Mouse (Mus musculus) lung, postnatal 36 days (tissue): ENCODE measurements around the gene Tmem186.

Experiments used
- DNase-seq: peaks from one replicate; pipeline ENCODE4 v3.0.0; 2022; ENCODE audit warnings: mixed read lengths

Gene Tmem186

DNA sequence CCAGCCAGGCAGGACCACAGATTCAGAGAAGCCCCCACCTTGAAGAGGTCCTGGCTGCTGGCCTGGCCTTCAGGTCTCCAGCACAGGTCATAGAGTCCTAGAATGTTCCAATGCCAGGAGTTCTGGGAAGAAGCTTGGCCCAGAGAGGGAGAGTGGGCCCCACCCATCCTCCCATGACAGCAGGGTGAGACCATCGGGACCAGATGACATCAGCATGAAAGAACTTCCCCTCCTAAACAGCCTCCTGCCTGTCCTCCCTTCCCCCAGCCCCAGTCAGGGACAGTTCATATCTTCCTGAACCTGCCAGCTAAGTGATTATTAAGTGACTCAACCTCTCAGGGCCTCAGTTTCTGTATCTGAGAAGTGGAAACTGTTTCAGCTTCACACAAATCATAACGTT lies 28.9 kb upstream of the Tmem186 start:
- DNase-seq = peak; percentile 89

DNA sequence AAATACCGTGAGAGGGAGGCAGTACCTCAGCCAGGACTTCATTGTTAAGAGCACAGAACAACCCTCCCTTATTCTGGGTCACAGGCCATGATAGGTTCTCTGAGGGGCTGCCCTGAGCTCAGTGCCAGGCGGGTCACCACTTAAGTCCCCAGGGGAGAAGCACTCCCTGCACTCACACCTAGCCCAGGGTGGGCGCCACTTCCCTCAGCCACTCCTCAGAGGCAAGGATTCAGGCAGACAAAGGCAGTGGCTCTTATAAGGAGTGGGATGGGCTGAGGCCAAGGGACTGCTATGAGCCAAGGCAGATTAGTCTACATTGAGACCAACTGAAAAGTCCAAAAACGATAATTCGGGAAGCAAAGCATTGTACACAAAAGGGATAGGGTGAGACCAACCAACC lies 27.9 kb upstream of the Tmem186 start:
- DNase-seq = peak; percentile 49

DNA sequence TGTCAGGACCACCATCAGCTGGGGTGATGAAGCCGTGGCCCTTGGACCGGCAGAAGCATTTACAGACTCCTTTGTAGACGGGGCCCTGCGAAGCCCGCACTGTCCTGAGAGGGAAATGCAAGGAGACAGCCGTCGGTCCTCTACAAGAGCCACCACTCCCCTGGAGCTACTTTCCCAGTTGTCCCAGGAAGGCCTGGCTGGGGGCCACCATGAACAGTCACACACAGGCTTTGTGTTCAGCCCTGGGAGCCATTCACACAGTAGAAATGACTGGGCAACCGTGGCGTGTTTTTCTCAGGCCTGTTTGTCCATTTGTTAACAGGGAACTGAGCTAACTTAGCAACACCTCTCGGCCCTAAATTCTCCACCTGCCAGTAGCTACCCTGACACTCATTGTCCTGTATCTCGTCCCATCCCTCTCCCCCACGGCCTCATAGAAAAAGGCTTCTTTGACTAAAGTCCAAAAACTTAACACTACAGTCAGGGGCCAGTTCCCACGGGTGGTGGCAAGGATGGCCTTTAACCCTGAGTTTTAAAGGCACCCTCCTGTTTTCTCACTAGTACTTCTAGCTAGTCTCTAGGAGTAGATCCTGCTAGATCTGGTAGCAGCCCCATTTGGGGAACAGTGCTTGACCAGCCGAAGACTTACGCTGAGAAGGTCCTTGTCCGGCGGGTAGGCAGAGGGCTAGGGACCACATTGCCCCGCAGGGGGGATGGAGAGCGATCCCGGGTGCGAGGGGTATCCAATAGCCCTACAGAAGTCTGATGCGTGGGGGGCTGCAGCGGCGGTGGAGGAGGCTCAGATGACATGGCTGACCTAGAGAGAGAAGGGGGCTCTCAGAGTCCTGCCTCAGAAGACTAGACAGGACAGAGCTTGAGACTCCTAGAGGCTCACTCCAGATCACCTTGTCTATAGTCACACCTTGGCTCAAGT lies 26.4 kb upstream of the Tmem186 start:
- DNase-seq = peak; percentile 30

DNA sequence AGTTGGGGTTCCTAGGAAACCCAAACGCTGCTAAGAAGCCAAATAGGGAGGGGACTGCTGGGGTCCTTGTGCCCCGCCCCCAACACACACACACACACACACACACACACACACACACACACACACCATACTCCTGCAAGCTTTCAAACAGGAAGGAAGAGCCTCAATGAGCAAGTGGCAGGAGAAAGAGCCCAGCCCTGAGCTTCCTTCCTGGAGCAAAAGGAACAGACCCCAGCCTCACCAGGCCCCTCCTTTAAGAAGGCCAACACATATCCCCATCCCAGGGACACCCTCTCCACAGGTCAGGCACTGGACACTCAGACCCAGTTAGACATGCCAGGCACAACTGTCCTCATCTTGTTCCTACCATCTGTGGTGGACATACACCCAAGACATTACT lies 25.5 kb upstream of the Tmem186 start:
- DNase-seq = peak; percentile 51

DNA sequence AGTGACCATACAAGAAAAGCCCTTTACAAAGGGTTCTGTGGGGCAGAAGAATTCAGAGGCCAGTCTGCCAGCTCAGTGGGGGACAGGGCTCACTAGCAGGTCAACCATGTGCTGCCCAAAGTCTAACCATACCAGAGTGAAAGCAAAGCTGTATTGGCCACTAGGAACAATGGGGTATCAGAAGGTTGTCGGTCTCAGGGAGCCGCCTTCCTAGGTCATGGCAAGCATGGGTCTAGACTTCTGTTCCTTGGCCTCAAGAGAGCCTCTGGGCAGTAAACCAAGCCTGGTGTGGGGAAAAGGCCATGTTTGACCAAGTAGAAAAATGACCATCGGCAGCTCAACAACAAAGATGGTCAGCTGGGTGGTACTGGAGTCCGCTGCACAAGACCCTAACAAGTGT lies 21.3 kb upstream of the Tmem186 start:
- DNase-seq = no peak

DNA sequence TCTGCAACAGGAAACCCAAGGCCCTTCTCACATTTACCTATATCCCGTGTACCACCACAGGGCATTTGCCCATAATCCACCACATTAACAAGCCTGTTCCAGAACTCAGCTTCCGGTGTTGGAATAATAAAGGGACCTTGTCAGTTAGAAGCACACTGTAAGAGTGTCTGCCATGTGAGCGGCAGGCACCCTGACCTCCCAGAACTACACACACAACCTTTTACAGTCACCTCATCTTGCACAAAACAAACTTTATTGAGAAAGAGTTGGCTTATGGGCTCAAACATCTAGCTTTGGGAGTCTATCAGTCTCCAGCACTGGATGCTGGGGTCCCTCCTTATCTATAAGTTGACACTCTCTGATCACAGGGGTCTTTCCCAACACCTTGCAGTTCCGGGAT lies 20.8 kb upstream of the Tmem186 start:
- DNase-seq = no peak

DNA sequence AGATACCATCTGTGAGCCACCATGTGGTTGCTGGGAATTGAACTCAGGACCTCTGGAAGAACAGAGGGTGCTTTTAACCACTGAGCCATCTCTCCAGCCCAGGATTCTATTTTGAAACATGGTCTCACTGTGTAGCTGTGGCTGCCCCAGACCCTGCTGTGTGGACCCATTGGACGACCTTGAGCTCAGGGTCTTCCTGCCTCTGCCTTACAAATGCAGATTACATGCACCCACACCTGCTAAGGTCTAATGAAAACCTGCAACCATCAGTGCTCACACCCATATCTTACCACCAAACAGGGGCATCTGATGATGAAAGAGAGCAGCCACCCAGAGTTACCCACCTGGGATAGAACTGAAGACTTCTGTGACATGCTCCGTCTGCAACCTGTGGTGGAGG lies 18.7 kb upstream of the Tmem186 start:
- DNase-seq = no peak

DNA sequence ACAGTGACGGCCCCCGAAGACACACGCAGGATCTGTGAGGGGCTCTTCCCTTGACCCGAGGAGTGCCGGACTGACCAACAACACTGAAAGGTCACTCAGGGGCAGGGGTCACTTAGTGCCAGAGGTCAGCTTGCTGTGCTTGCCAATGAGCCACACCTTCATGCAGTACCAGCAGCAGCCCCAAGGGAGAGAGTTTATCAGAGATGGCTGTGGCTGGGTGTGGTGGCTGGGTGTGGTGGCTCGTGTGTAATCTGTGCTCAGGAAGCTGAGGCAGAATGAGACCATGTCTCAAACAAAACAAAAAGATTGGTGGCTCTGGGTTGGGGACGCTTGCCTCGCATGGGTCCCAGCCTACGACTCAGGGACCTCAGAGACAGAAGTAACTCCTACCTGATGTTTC lies 18.1 kb upstream of the Tmem186 start:
- peak; percentile 51 for DNase-seq

DNA sequence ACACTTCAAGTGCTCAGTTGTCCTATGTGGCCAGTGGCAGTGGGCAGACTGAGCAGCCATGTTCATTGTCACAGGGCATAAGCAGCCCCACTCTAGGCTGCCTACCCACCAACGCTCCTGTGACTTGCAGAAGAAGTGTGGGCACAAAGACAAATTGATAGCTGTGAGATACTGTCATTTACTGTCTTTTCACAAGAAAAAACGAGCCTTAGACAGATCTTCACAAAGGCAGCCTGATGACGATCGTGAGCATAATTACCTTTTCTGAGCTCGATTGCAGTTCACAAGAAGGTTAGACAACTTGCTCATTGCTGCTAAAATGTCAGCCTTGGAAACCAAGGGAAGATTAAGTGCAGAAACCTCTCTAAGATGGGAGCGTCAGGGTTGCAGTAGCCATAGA lies 17.6 kb upstream of the Tmem186 start:
- DNase-seq = no peak

DNA sequence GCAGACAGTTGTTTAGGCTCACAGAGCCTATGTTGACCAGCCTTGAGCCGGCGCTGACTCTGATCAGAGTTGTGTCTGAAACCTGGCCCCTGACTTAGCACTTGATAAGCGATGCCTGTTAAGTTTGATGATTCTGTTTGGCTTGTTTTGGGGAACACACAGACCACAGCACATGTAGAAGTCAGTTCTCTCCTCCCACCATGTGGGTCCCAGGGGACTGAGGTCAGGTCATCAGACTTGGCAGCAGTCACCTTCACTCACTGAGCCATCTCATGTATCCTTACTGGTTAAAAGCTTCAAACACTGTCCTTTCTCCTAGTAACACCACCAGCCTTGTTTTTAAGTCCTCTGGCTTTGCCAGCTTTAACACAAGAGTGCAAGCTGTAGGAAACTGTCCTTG lies 12.5 kb upstream of the Tmem186 start:
- no peak for DNase-seq

DNA sequence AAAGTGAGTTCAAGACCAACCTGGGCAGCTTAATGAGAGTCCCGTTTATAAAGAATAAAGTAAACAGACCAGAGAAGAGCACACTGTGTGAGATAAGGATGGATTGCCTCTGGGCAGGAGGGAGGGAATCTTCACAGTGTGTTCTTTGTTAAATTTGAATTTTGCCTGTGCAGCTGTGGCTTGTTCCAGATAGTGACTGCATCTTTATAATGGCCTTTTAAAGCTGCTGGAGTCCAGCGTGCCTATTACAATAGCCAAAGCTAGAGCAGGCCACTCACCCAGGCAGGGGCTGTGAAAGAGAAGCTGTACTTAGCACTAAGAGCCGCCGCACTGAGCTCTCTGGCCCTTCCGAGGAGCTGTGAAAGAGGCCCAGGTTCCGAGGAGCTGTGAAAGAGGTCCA lies 8.0 kb upstream of the Tmem186 start:
- no peak for DNase-seq

DNA sequence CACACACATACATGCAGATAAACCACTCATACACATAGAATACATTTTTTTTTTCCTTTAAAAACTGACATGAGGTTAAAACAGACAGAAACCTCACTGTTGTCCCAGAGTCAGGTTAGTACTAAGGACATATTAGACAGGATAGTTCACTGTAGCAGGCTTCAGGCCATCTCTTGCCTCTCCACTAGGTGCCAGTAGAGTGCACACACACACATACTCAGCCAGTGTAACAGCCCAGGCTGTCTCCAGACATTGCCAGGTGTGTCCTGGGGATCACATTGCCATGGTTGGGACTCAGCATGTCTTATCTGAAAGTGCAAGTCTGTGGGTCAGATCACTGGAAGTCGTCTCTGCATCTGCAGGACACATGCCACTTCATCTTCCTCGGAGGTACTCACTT lies 6.3 kb upstream of the Tmem186 start:
- DNase-seq = peak; percentile 78

DNA sequence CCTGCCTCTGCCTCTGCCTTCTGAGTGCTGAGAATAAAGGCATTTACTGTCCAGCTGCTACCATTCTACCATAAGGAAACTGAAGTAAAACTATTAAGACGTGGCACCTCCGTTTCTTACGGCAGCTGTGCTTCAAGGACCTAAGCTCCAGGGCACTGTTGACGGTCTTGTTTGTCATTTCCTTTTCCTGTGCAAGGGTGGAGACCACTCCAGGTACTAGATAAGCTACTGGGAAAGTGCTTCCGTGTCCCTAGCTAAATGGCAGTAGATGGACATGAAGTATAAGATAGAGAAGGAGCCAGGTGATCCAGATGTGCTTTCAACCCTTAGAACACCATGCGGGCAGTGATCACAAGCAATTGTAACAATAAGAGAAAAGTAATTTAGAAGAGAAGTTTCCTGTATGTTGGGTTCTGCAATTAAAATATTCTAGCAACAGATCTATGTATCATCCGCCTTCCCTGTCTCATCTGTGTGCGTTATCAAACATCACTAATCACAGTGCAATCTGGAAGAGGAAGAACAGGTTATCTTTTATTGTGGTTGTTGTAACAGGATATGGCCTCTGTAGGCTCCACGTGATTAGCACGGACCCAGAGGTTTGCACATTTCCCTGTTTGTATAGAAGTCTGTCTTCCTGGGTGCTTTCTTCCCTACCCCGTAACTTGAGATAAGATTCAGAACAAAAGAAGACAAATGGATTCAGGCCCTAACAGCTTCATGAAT lies 2.1 kb upstream of the Tmem186 start:
- peak; percentile 11 for DNase-seq

DNA sequence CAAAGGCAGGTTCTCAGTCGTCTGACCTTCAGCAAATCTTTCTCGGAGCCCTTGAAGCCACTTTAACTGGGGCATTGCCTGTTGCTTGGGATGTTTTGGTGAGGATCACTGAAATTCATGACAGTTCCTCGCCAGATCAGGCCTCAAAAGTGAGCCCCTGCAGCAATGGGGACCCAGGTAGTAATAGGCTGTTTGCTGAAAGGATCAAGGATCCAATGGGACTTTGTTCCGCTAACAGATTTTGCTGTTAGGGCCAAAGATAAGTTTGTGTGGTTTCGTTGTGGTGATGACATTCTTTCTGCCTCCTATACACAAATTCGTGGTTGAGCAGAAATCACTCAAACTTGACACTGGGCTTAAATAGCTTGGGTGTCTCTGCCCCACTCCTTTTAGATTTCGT lies 619 bp upstream of the Tmem186 start:
- DNase-seq = no peak

DNA sequence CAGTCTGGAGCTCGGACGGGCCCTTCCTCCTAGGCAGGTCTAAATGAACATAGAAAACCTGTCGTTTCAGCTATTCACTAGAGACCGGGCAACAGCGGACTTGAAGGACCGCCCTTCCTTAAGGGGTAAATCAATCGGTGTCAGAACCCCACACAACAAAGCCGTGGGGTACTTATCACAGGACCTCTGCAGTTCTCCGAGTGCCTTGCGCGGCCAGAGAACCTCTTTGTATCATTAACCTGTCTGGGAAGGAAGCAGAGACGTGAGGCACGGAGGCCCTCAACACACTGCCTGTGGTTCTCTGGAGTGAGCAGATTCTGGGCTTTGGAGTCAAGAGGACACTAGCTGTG lies 670 bp downstream of the Tmem186 start:
- DNase-seq = no peak

DNA sequence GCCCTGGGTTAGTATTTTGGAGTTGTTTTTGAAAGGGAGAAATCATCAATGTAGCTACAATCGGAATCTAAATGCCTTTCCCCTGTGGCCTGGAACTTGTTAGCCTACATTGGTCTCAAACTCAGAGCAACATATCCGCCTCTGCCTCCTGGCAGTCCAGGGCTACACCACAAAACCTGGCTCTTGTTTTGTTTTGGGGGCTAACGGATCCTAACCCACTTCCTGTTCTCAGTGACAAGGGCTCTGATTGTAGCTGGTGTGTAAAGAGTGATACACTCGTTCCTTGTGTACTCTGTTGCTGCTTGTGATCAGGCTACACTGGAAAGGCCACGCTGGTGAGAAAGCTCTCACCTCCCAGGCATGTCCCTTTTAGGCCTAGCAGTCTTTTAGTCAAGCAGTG lies 6.1 kb downstream of the Tmem186 start:
- DNase-seq = no peak

DNA sequence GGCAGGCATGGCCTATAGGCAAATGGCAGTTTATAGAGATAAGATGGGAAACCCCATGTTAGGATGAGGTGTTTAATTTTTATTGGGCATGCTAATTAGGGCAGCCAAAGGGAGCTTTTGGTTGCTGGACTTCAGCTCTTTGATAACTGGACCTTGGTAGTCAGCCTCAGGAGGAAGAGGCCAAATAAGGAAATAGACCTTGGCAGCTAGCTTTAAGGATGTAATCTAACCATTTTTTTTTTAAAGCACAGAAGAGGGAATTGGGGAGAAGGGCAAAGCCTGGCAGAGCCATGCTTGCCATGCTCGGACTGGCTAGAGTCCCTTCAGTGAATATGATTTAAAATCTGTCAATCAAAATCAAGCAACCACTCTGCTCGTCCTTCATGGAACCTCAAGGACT lies 7.1 kb downstream of the Tmem186 start:
- no peak for DNase-seq

DNA sequence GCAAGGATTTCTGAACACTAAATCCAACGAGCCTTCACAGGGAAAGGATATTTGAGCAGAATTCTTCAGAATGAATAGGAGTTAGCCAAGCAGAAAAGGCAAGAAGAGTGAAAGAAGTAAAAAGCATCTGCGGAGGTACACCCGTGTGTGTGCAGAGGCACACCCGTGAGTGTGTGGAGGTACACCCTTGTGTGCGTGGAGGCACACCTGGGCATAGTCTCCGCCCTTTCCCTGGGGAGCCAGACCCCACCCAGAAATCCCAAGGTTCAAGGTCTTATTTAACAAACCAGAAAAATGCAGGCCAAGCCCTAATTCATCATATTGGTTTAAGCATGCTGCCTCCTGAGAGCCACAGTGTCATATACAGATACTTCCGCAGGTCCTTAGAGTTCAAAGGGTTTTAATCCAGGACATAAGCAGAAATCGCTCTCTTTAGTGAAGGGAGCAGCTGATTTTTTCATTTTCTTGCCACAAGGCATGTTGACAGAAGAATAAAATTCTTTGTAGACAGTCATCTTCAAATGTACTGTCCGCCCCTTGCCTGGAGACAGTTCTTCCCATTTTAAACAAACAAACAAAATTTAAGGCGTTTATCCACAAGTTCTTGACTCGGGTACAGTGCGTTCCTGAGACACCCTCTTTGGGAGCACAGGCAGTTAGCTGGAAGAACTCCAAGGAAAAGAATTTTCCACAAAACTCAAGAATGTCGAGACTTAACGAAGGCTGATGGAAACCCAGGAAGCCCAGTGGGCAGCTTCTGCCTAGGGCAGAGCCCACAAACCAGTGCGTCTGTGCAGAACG lies 17.0 kb downstream of the Tmem186 start:
- peak; percentile 17 for DNase-seq

DNA sequence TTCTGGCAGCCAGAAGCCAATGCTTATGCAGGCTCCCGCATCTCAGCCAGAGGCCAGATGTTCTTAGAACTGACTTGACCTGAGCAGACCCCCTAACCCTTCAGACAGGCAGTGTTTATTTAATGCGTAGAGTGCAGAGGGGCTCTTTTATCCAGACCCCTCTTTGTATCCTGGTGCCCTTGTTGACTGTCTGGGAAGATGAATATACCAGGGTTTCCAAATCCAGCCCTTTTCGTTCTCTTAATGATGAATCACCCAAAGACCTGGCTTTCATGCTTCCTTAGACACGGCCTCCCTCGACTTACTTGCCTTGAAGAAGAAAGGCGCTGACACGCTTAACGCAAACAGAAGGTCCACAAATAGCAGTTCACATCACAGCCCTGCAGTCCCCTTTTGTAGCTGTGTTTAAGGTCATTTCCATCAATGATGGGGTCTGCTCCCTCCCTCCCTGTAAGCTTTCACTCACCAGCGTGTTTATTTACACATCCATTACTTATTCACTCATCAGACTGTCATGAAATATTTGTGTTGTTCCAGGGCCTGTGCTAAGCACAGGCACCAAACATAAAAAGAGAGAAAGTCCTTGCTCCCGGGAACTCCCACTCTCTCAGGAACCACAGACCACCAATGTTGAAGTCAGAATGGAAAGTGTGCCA lies 17.7 kb downstream of the Tmem186 start:
- DNase-seq = no peak

DNA sequence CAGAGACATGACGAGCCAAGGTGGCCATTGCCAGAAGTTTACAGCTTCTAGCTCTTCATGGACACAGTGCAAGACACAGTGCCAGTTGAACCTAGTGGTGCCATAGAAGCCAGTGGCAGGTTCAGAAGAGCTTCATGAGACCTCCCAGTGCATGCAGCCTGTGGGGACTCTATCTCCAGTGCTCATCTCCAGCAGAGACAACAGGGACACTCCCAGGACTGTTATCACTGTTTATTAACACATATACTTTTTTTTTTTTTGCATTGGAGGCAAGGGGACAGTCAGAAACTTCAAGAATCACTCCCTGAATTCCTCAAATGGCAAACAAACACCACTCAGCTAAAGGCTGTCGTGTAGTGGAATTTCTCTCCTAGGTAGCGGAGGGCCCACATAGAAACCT lies 24.1 kb downstream of the Tmem186 start:
- DNase-seq = no peak

DNA sequence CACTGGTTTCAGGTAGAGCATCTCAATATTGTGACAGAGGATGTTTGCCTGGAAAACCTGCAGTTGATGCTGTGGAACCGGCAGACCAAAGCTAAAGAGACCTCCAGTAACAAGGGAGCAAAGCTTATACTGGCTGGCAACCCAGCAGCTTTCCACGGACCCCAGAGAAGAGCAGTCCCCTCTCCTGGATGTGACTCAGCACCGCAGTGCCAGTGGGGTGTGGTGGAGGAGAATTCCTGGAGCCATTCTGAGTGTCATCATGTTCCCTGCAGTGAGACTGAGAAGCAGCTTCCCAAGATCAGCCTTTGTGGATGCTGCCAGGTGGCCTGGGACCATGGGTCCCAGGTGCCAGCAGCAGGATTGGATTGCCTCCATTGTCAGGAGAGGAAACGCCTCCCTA lies 24.5 kb downstream of the Tmem186 start:
- DNase-seq = no peak

DNA sequence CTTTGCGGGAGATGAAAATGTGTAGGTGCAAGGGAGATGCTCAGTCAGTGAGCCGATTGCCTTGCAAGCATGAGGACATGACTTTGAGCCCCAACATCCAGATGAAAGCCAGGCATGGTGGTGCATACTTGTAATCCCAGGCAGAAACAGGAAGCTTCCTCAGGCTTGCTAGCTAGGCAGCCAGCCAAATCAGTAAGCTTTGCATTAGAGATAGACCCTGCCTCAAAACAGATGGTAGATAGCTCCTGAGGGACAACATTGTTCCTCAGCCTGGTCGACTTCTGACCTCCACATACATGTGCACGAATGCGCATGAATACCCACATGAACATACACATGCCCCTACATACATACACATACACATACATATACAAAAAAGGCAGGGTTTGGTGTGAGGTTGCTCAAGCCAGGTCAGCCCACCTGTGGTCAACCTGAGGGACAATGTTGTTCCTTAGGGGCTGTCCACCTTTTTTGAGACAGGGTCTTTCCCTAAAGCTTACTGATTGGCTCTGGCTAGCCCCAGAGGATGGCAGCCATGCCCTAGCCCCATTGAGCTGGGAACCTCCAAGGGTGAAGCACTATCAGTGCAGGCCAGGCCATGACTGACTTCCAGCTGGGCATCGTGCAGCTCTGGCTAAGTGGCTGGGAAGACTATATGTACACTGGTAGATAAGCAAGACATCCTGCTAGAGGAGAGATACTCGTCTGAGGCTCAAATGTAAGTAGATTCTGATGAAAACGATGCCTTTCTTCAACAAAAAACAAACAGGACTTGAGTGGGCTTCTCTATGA lies 25.1 kb downstream of the Tmem186 start:
- DNase-seq = no peak
